Mouse (Mus musculus) kidney, adult 2 months (tissue): ENCODE results near the gene Snrpb. TPM values are rescaled to one million over a fixed set of nuclear protein-coding genes. Genes with fewer than 3 reads are reported as not detected.

Experiments
- DNase-seq: peaks from one replicate; pipeline ENCODE4 v3.0.0; 2021
- H3K27ac ChIP-seq: fragments of 200-500 bp; 2 replicates; pipeline ENCODE4 v1.5.1; 2012; ENCODE audit warnings: low read depth, low read length, control low read depth, inconsistent platforms; ENCODE audit not compliant: insufficient read depth
- H3K27me3 ChIP-seq: fragments of 200-500 bp; replicated peaks from 2 replicates; pipeline ENCODE4 v1.6.1; 2012; ENCODE audit warnings: mild to moderate bottlenecking, moderate library complexity, low read length, inconsistent platforms; ENCODE audit not compliant: control insufficient read depth, insufficient read depth
- H3K36me3 ChIP-seq: fragments of 200-500 bp; 2 replicates; pipeline ENCODE4 v1.6.1; 2012; ENCODE audit warnings: mild to moderate bottlenecking, moderate library complexity, low read length, inconsistent platforms; ENCODE audit not compliant: control insufficient read depth, insufficient read depth
- H3K4me1 ChIP-seq: fragments of 200-500 bp; 2 replicates; pipeline ENCODE4 v1.6.1; 2011; ENCODE audit warnings: low read length; ENCODE audit not compliant: control insufficient read depth, insufficient read depth
- H3K4me3 ChIP-seq: fragments of 200-500 bp; 2 replicates; pipeline ENCODE4 v1.5.1; 2011; ENCODE audit warnings: mild to moderate bottlenecking, low read depth, low read length, control low read depth; ENCODE audit not compliant: insufficient read depth
- CTCF ChIP-seq: fragments of 200-500 bp; conservative IDR thresholded peaks from 2 replicates; pipeline ENCODE4 v1.5.1; 2011; ENCODE audit warnings: low read depth, mild to moderate bottlenecking, control low read depth, low read length, moderate library complexity, mixed read lengths; ENCODE audit not compliant: insufficient read depth, insufficient read length
- POLR2A ChIP-seq: fragments of 200-500 bp; IDR thresholded peaks from one replicate; pipeline ENCODE4 v1.6.1; 2011; ENCODE audit warnings: low read depth, low read length, control low read depth
- WGBS: fragments of 180-500 bp; shearing (Covaris S2); methylation state at CpG from one replicate; pipeline ENCODE4 v1.1.7; 2018; 5-methylcytosine and 5-hydroxymethylcytosine counted together
- polyA plus RNA-seq: library from polyadenylated mRNA; depleted of rRNA; stranded (reverse); fragments of >200 nt; gene quantifications from 2 replicates; pipeline ENCODE4 v1.2.3, GENCODE M21; 2012; rRNA removed

Gene Snrpb
- polyA plus RNA-seq, 1 experiment = 194 TPM

DNA sequence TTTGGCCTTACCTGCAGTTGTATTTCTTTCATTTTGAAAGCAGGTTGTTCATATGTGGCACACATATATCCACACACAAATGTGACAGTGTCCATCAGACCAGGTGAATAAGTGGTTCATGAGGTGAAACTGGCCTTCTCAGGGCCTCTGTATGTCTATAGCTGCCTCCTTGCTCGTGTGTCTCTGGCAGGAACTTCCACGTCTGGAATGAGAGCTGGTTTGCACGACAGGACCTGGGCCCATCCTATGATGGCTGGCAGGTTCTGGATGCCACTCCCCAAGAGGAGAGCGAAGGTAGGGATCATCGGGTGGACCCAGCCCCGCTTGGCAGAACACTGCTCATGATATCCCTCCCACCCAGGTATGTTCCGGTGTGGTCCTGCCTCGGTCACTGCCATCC lies 36.2 kb downstream of the Snrpb start:
- 92% methylated on average over 8 of the region's 8 CpGs for WGBS
- H3K27ac ChIP-seq = no peak overlapping the region
- TF ChIP-seq POLR2A (no peak), CTCF (no peak)
- H3K4me3 ChIP-seq = no peak overlapping the region
- no peaks in the 10 kb centered on the region for H3K4me1 ChIP-seq
- DNase-seq = no peak
- no peaks in the 10 kb centered on the region for H3K27me3 ChIP-seq
- no peaks in the 10 kb centered on the region for H3K36me3 ChIP-seq

DNA sequence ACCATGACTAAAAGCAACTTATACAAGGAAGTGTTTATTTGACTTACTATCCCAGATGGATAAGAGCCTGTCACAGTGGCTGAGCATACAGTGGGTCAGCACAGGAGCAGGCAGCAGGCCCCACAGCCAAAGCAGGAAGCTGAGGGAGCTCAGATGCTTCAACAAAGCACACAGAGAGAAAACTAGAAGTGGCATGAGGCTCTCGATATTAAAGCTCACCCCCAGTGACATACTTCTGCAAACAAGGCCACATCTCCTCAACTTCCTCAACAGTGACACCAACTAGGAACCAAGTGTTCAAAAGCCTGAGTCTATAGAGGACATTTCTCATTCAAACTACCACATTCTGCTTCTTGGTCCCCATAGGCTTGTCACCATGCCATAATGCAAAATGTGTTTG lies 49.5 kb downstream of the Snrpb start:
- H3K4me1 ChIP-seq = no peaks in the 10 kb centered on the region
- 75% methylated on average over 1 of the region's 1 CpGs for WGBS
- no peaks in the 10 kb centered on the region for H3K36me3 ChIP-seq
- TF ChIP-seq CTCF (no peak), POLR2A (no peak)
- no peak overlapping the region for H3K4me3 ChIP-seq
- H3K27me3 ChIP-seq = no peaks in the 10 kb centered on the region
- DNase-seq = no peak
- no peak overlapping the region for H3K27ac ChIP-seq

DNA sequence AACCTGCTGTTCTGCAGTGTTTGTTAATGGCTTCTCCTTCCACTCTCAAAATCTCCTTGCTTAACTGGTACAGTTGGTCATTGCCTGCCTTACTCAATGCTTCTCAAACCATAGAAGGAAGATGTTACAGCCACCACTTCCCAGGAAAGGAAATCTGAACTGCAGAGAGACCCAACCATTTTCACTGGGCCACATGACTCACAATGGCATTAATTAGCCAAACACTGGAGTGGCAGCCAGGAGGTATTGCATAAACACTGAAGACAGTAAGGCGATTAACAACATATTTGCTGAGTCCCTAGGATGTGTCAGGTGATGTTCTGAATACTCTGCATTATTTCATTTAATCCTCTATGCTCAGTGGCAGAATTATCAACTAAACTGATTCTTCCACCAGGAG lies 53.1 kb downstream of the Snrpb start:
- WGBS = 72% methylated on average over 1 of the region's 1 CpGs
- Histone ChIP-seq H3K27ac (no peak overlapping the region), H3K4me1 (no peaks in the 10 kb centered on the region), H3K27me3 (no peaks in the 10 kb centered on the region), H3K36me3 (no peaks in the 10 kb centered on the region), H3K4me3 (no peak overlapping the region)
- no peak for TF ChIP-seq POLR2A
- no peak for TF ChIP-seq CTCF
- DNase-seq = no peak

DNA sequence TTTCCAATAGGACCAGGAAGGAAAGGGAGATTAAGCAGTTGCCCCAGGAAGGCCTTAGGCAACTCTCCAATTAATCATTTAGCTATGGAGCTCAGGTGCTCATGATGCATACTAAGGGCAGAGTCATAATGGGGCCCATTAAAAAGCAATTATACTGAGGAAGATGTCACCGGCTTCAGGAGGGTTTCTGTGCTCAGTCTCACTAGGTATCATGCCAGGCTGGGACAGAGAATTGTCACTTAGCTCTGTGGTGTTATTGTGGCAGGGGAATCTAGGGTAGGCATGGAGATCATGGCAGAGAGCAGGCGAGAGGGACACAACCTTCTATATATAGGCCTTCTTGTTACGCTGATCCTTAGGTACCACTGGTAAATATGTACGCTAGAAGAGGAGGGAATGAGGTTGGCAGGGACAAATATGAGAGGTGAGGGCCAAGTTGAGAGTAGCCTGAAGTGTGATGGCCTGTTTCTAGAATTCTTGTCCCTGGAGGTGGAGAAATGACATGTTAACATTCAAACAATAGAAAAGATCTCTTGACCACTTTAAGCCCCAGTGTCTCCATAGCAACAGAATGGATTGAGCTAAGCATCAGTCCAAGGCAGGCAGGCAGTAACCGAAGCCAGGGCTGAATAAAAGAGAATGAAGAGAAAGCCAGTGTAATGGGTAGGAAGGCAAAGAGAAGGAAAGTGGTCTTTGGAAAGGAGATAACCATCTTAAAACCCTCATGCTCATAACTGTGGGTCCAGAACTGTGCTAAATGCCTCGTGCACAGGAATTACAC lies 53.7 kb downstream of the Snrpb start:
- Histone ChIP-seq H3K27ac (no peak overlapping the region), H3K36me3 (no peaks in the 10 kb centered on the region), H3K27me3 (no peaks in the 10 kb centered on the region), H3K4me1 (no peaks in the 10 kb centered on the region), H3K4me3 (no peak overlapping the region)
- no peak for DNase-seq
- WGBS = 79% methylated on average over 6 of the region's 6 CpGs
- no peak for TF ChIP-seq POLR2A
- TF ChIP-seq CTCF = no peak

Other genes starting within 250 kb of the Snrpb start
- 0.02 and 0.07 TPM in 2 replicates for gene Tgm3, start 167.1 kb downstream of the Snrpb start, polyA plus RNA-seq
- not detected in 2 replicates for gene Tgm6, start 67.0 kb downstream of the Snrpb start, polyA plus RNA-seq
- not detected in 2 replicates for gene Tmc2, start 15.8 kb upstream of the Snrpb start, polyA plus RNA-seq
- 22.1 and 26.8 TPM in 2 replicates for gene Nop56, start 95.0 kb upstream of the Snrpb start, polyA plus RNA-seq
- gene Idh3b, start 105.1 kb upstream of the Snrpb start, polyA plus RNA-seq = 524 and 525 TPM in 2 replicates
- 1.8 and 2.0 TPM in 2 replicates for gene Ebf4, start 115.8 kb upstream of the Snrpb start, polyA plus RNA-seq
- 14.7 and 15.0 TPM in 2 replicates for gene Cpxm1, start 218.2 kb upstream of the Snrpb start, polyA plus RNA-seq
- not detected in 2 replicates for gene Gm28372, start 225.8 kb upstream of the Snrpb start, polyA plus RNA-seq
- 0.19 TPM in 1 of 2 replicates, not detected in the other for gene 1700020A23Rik, start 225.9 kb upstream of the Snrpb start, polyA plus RNA-seq
- not detected in 2 replicates for gene Tmem239, start 227.1 kb upstream of the Snrpb start, polyA plus RNA-seq
- gene Vps16, start 244.9 kb upstream of the Snrpb start, polyA plus RNA-seq = 50.8 and 56.0 TPM in 2 replicates
- gene Pced1a, start 245.3 kb upstream of the Snrpb start, polyA plus RNA-seq = 27.4 and 33.4 TPM in 2 replicates